Mouse (Mus musculus) heart, embryonic 12.5 days (tissue): ENCODE measurements around the gene Srd5a3. TPM values are rescaled to one million over a fixed set of nuclear protein-coding genes. Genes with fewer than 3 reads are reported as not detected.

ENCODE experiments used
- ATAC-seq: fragments of 200-750 bp; cut with Nextera tagmentation; 2 replicates; pipeline ENCODE4 v1.8.0; 2017; ENCODE audit warnings: moderate TSS enrichment, moderate library complexity; ENCODE audit not compliant: insufficient number of reproducible peaks, low FRiP score
- H3K27ac ChIP-seq: fragments of 300-500 bp; sonication (generic); 2 replicates; pipeline ENCODE4 v1.5.1; 2016; ENCODE audit warnings: mild to moderate bottlenecking, moderate library complexity; ENCODE audit not compliant: poor library complexity, severe bottlenecking
- H3K27me3 ChIP-seq: fragments of 300-500 bp; sonication (generic); replicated peaks from 2 replicates; pipeline ENCODE4 v1.6.1; 2016; ENCODE audit warnings: mild to moderate bottlenecking, moderate library complexity
- H3K36me3 ChIP-seq: fragments of 300-500 bp; sonication (generic); 2 replicates; pipeline ENCODE4 v1.6.1; 2016; ENCODE audit warnings: mild to moderate bottlenecking, moderate library complexity
- H3K4me1 ChIP-seq: fragments of 300-500 bp; sonication (generic); replicated peaks from 2 replicates; pipeline ENCODE4 v1.6.1; 2016; ENCODE audit warnings: mild to moderate bottlenecking
- H3K4me2 ChIP-seq: fragments of 300-500 bp; sonication (generic); 2 replicates; pipeline ENCODE4 v1.6.1; 2016; ENCODE audit warnings: mild to moderate bottlenecking, moderate library complexity
- H3K4me3 ChIP-seq: fragments of 300-500 bp; sonication (generic); 2 replicates; pipeline ENCODE4 v1.5.1; 2016; ENCODE audit warnings: mild to moderate bottlenecking
- H3K9ac ChIP-seq: fragments of 300-500 bp; sonication (generic); 2 replicates; pipeline ENCODE4 v1.6.1; 2016; ENCODE audit warnings: mild to moderate bottlenecking, moderate library complexity
- H3K9me3 ChIP-seq: fragments of 300-500 bp; sonication (generic); replicated peaks from 2 replicates; pipeline ENCODE4 v1.6.1; 2016; ENCODE audit warnings: mild to moderate bottlenecking, moderate library complexity
- WGBS: fragments of 180-500 bp; shearing (Covaris S2); methylation state at CpG from one replicate; pipeline ENCODE4 v1.1.7; 2016; 5-methylcytosine and 5-hydroxymethylcytosine counted together
- polyA plus RNA-seq: library from polyadenylated mRNA; unstranded; fragments of >200 nt; fragmentation: Nextera tagmentation; extraction: Ambion mirVana; gene quantifications from 2 replicates; pipeline ENCODE4 v1.2.1, GENCODE M21; 2016

Gene Srd5a3
- polyA plus RNA-seq, 1 experiment from 2014 or later = 27.2 TPM

DNA sequence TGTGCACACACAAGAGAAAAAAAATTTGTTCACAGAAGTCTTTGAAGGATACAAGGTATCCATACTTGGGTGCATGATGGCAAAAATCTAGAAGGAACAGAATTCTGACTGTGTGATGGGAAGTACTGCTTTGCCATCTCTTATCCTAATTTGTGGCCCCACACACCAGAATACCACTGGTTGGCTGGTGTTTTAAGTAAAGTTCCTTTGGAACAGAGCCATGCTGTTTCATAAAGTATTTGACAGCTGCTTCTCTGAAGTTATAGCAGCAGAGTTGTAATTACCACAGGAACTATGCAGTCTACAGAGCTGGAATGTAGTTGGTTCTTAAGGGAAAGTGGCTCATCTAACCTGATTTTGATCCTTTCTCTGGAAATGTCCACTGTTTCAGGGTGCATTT, 53.0 kb downstream of the Srd5a3 start:
- H3K9ac ChIP-seq = no peak overlapping the region
- H3K9me3 ChIP-seq = no peaks in the 10 kb centered on the region
- H3K36me3 ChIP-seq = peaks cover 24% of the 10 kb centered on the region
- ATAC-seq = no peak
- peaks cover 59% of the 10 kb centered on the region for H3K4me1 ChIP-seq
- H3K4me3 ChIP-seq = no peak overlapping the region
- no peaks in the 10 kb centered on the region for H3K27me3 ChIP-seq
- no peak overlapping the region for H3K4me2 ChIP-seq
- no peak overlapping the region for H3K27ac ChIP-seq

DNA sequence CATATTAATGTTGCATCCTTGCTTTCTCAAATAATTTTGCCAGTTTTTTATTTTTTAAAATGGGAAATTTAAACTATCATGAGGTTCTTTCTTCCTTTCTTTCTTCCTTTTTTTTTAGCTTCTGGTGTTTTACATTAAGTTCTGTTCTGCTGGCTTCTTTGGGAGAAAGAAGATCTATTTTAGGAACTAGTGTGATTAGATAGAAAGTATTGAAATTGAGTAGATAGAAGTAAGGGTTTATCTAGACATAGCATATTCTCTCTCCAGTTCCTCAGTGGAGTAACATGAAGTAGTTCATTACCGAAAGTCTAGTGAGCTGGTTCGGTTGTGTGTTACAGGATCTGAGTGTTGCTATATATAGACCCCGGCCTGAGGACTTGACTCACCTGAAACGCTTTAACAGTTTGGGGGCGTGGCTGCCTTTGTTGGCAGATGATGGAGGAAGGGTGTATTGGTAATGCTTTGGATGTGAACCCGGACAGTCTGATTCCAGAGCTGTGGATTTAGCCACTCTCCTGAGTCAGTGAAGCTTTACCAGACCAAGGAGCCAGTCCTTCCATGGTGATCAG, 54.4 kb downstream of the Srd5a3 start:
- Histone ChIP-seq H3K27me3 (no peaks in the 10 kb centered on the region), H3K27ac (no peak overlapping the region), H3K4me2 (no peak overlapping the region)

DNA sequence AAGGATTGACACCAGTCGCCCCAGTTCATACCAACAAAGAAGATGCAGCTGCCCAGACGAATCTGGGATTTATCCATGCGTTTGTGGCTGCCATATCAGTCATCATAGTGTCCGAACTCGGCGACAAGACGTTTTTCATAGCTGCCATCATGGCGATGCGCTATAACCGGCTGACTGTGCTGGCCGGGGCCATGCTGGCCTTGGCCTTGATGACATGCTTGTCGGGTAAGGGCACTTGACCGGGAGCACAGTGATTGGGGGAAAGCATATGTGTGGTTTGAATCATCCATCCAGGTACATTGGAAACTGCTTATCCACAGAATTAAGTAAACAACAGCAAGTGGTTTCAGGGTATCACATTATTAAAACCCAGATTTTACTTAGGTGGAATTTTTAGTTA, 59.3 kb downstream of the Srd5a3 start:
- no peak overlapping the region for H3K4me2 ChIP-seq
- H3K27me3 ChIP-seq = no peaks in the 10 kb centered on the region
- ATAC-seq = no peak
- no peak overlapping the region for H3K27ac ChIP-seq
- peaks cover 61% of the 10 kb centered on the region for H3K36me3 ChIP-seq
- H3K4me3 ChIP-seq = no peak overlapping the region
- H3K9ac ChIP-seq = no peak overlapping the region
- WGBS = 93% methylated on average over 13 of the region's 13 CpGs
- H3K9me3 ChIP-seq = no peaks in the 10 kb centered on the region
- peaks cover 9% of the 10 kb centered on the region for H3K4me1 ChIP-seq

More for the DNA sequence above, 54.4 kb downstream of the Srd5a3 start:
- ATAC-seq = no peak
- peaks cover 33% of the 10 kb centered on the region for H3K36me3 ChIP-seq
- peaks cover 53% of the 10 kb centered on the region for H3K4me1 ChIP-seq
- H3K4me3 ChIP-seq = no peak overlapping the region
- no peaks in the 10 kb centered on the region for H3K9me3 ChIP-seq
- WGBS = 54% methylated on average over 6 of the region's 6 CpGs
- H3K9ac ChIP-seq = no peak overlapping the region

GRCm38 (mm10) chr5:76203171-76203570, 63.1 kb downstream of the Srd5a3 start:
- Histone ChIP-seq H3K27ac (no peak overlapping the region), H3K4me1 (no peaks in the 10 kb centered on the region; the same call in 1 of the 2 replicates), H3K27me3 (no peaks in the 10 kb centered on the region), H3K4me2 (no peak overlapping the region), H3K4me3 (no peak overlapping the region), H3K9me3 (no peaks in the 10 kb centered on the region), H3K9ac (no peak overlapping the region), H3K36me3 (peaks cover 78% of the 10 kb centered on the region)
- no peak for ATAC-seq
- 77% methylated on average over 3 of the region's 3 CpGs for WGBS

Other genes with a start within 250 kb of the Srd5a3 start
- gene Kdr, start 161.8 kb upstream of the Srd5a3 start, polyA plus RNA-seq = 48.0 and 48.6 TPM in 2 replicates
- gene Tmem165, start 43.6 kb downstream of the Srd5a3 start, polyA plus RNA-seq = 109 and 112 TPM in 2 replicates
- 13.4 and 14.1 TPM in 2 replicates for gene Clock, start 164.5 kb downstream of the Srd5a3 start, polyA plus RNA-seq
- not detected in 2 replicates for gene Pdcl2, start 190.9 kb downstream of the Srd5a3 start, polyA plus RNA-seq
- gene Nmu, start 223.5 kb downstream of the Srd5a3 start, polyA plus RNA-seq = not detected in 2 replicates